Mouse (Mus musculus) adrenal gland, postnatal 14 days (tissue): ENCODE data around the gene Ppox. TPM values are rescaled to one million over a fixed set of nuclear protein-coding genes. Genes with fewer than 3 reads are reported as not detected.

Experiments
- DNase-seq: peaks from one replicate; pipeline ENCODE4 v3.0.0; 2021; ENCODE audit warnings: mixed read lengths
- total RNA-seq: library from RNA; stranded (reverse); gene quantifications from 2 replicates; pipeline ENCODE4 v1.2.3, GENCODE M21; 2021

Ppox gene
- total RNA-seq, 1 experiment from 2014 or later, result 34.8 TPM

GRCm38 (mm10) chr1:171285096-171285892, 4.3 kb upstream of the Ppox start:
- DNase-seq, result no peak

GRCm38 (mm10) chr1:171284491-171284890, 3.5 kb upstream of the Ppox start:
- DNase-seq, result no peak

DNA sequence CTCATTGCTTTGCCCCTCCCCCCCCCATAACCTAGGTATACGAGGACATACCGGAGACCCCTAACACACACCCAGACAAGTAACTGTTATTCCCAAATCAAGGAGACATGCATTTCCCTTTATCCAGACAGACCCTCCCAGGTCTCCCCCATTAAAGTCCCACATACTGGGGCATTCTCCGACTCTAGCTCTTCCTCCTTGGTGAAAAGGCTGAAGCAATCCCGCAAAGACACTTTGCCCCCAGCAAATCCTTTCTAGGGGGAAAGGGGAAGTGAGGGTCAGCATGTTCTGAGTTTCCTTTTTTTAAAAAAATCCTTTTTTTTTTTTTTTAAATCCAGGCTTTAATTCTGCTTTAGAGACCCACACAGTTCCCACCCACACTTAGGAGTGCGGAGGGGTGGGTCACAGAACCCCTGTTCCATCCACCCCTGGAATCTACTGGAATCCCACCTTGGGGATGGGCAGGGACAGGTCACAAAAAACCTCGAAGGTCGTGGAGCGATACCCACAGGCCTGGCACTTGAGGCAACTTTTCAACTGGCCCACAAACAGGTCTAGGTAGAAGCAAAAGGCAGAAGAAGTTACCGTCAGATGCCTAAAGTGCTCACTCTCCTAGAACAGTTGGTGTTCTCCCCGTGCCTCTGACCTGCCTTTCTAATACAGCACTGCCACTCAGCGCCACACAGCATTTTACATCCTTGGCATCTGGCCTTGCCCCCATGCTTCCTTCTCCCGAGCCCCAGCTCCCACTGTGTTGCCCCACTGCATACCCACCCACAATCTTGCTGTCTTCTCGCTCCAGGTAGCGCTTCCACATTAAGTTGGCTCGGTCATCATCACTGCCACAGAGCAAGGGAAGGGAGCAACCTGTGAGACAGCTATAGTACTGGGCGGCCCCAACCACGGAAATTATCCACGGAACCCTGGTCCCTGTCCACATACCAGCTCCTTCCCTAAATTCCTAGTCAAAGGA, 2.5 kb upstream of the Ppox start:
- no peak for DNase-seq

GRCm38 (mm10) chr1:171282086-171282805, 1.3 kb upstream of the Ppox start:
- no peak for DNase-seq

DNA sequence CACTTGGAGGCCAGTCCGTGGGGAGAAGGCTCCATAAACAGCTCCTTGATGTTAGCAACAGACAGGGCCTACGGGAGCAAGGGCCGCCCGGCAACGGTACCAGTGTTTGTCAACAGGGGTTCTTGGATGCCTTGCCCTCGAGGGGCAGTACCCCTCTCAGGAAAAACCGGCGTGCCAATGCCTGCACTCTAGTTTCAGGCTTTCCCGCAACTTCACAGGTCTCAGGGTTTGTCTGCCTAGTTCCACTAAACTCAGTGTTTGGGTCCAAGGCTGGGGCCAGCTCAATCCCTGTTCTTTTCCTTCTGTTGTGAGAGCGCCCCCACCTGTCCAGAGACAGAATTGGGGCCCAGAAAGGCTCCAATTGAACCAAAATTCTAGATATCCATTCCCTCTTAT, 540 bp upstream of the Ppox start:
- peak; percentile 92 for DNase-seq

- DNase-seq, result peak; percentile 55
These were observed 603 bp downstream of the Ppox start for GRCm38 (mm10) chr1:171280250-171280915.

DNA sequence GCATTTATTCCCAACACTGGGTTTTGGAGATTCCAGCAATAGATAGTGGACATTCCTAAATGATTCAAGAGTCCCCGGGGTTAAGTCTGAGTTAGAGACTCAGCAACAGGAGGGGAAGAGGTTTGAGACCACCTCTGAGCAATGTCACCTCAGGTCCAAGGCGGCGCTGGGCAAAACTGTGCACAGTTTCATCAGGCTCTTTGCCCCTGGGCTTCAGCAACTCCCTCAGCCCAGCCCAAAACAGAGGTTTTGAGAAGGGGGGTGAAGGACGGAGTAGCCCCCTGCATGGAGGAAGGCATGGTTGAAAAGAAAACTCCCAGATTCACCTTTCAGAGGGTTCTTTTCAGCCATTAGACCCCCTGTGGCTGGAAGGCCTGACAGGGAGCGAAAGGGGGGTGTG, 1.3 kb downstream of the Ppox start:
- no peak for DNase-seq

- no peak for DNase-seq
These were observed 1.8 kb downstream of the Ppox start for GRCm38 (mm10) chr1:171279012-171279705.

DNA sequence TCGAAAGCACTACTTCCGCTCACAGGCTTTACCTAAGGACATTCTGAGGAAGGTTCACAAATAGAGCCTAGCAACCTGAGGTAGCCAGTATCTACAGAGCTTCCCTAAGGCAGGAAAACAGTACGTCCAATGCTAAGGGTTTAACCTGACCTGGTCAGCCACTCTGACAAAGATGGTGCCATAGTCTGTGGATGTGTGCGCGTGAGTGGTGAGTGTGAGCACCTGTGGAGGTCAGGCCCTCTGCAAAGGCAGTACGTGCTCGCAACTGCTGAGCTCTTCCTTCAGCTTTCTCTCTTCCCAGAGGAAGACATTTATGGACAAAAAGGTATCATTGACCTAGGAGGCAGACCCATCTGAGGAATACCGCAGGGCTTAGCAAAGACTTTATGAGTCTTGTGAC, 2.5 kb downstream of the Ppox start:
- DNase-seq, result no peak

DNA sequence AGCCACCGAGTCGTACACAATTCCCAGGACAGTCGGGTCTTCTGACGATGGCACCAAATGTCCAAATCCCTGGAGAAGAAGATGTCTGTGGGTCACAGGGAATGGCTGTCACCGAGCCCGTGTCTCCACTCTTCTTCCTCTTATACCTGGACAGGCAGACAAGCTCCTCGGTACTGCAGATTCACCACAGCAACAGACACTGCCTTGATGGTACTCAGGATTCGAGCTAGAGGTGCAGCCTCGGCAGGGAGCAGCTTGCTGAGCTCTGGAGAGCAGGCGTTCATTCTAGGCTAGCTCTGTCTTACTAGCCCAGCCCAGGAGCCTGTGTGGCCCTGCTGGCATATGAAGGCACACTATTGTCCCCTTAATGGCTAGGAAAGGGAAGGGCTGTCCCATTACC, 3.2 kb downstream of the Ppox start:
- DNase-seq, result no peak

GRCm38 (mm10) chr1:171276110-171276748, 4.8 kb downstream of the Ppox start:
- no peak for DNase-seq

DNA sequence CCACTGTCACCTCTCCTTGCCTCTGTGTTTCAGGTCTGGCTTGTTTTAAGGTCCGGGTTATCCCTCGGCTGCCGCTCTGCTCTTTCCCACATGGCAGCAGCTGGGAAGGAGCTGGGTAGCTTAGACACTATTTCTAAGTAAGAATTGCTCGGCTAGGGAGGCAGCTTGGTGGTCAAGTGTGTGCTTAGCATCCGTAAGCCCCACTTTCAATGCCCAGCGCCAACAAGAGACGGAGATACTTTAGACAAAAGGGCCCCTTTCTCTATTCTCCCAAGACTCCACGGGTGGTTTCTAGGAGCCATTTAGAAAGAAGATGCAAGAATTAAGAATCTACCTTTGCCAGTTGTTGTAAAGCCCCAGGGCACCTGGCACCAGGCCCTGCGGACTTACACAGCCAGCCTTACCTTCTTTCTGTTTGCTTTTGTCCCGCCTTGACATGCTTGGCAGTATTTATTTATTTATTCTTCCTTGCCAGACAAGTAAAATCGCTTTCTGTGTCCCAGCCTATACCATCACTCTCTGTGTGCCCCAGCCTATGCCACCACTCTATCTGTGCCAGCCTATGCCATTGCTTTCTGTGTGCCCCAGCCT, 5.7 kb downstream of the Ppox start:
- no peak for DNase-seq

- DNase-seq, result no peak
These were observed 6.8 kb downstream of the Ppox start for GRCm38 (mm10) chr1:171274171-171274570.

DNA sequence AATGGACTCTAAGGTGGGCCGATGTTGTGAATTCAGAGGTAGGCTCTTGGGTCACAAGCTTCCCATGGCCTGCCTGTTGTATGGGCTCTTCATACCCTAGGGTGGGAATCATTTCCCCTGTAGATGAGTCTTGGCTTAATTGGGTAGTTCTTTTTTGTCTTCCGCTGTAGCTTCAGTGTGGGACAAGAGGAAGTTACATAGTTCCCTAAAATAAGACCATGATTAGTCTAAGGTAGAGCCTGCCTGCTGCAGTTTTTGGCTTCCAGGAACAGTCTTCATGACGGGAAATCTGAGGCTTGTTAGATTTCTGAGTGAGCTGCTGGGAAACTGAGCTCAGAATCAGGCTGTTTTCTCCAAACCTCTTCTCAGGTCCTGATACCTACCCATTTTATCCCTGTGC, 8.9 kb downstream of the Ppox start:
- DNase-seq, result no peak

- no peak for DNase-seq
These were observed 9.4 kb downstream of the Ppox start for GRCm38 (mm10) chr1:171271622-171272021.

GRCm38 (mm10) chr1:171271196-171271595, 9.8 kb downstream of the Ppox start:
- no peak for DNase-seq

DNA sequence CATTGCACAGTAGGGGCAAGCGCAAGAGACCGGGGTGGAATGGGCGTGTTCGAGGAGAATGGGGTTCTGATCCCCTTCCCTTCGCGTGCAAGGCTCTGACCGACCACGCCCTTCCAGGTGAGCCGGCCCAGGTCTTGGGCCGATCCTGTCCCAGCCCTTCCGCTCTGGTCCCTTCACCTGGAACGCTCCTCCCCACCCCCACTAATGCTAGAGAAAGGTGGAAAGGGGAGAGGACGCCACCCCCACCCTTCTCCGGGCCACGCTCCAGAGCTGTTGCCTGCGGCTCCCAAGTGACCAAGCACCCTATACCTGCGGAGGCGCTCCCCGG, 10.4 kb downstream of the Ppox start:
- peak; percentile 46 for DNase-seq

GRCm38 (mm10) chr1:171269848-171270572, 11.0 kb downstream of the Ppox start, which contains the start of gene B4galt3:
Gene B4galt3 (plus strand): TSS chr1:171270328.
- DNase-seq, result peak; percentile 98

DNA sequence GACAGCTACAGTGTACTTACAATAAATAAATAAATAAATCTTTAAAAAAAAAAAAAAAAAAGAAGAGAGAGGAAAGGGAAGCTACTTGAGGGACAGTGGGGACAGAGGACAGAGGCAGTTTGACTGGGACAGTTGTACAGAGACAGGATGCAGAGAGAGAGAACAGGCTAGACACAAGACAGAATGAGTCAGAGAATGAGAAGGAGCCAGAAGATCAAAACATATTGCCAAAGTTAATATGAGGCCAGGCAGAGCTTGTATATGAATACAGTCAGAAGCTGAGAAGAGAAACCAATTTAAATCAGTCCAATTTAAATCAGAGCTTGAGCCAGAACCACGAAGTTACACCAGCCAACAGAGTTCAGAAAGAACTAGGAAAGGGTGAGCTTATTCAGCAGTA, 12.6 kb downstream of the Ppox start:
- no peak for DNase-seq
